35 mouse cellular contexts compared by ENCODE assay signal in the genomic region with DNA sequence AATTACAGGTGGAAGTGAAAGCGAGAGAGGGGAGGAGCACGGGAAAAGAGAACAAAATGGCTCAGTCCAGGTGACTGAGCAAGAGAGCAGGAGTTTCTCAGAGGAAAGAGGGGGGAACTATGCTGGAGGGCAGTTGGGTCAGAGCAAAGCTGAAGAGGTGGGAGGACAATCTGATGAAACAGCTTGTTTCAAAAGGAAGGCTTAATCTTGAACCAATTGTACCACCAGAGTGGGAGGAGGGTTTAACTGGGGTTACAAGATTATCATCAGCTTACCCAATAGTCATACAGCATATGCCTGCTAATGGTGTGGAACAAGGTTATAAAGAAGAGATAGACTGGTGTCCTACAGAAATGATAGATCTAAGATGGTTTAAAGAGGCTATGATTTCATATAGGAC.
"Had no signal": no experiment of that assay in that cellular context is flagged by ENCODE, and none has a peak within 500 bp of the region (broad histone marks: within the 10 kb centered on the region; RNA-seq: fewer than 3 reads in every experiment).

No protein-coding gene starts in this region.

- H3K27me3 ChIP-seq: heart, embryonic 12.5 days; heart, embryonic 13.5 days; heart, embryonic 15.5 days; hindbrain, embryonic 12.5 days; hindbrain, embryonic 13.5 days; hindbrain, embryonic 15.5 days; intestine, embryonic 15.5 days; kidney, embryonic 15.5 days had no signal

- H3K27ac ChIP-seq: heart, embryonic 13.5 days; heart, embryonic 15.5 days; hindbrain, embryonic 10.5 days; hindbrain, embryonic 12.5 days; hindbrain, embryonic 13.5 days; hindbrain, embryonic 14.5 days; hindbrain, embryonic 15.5 days; hindbrain, postnatal 0 days; intestine, embryonic 15.5 days; kidney, embryonic 15.5 days; kidney, postnatal 0 days; layer of hippocampus, adult 2 months; left cerebral cortex, adult 2 months had no signal

- H3K36me3 ChIP-seq: heart, embryonic 12.5 days; heart, embryonic 13.5 days; heart, embryonic 15.5 days; hindbrain, embryonic 10.5 days; hindbrain, embryonic 12.5 days; hindbrain, embryonic 13.5 days; hindbrain, embryonic 15.5 days; intestine, embryonic 15.5 days; kidney, embryonic 15.5 days had no signal

- H3K9me3 ChIP-seq: heart, embryonic 15.5 days; hindbrain, embryonic 15.5 days; intestine, embryonic 15.5 days; kidney, embryonic 15.5 days had no signal

- H3K4me2 ChIP-seq: heart, embryonic 11.5 days; heart, embryonic 12.5 days; heart, embryonic 13.5 days; heart, embryonic 15.5 days; hindbrain, embryonic 12.5 days; hindbrain, embryonic 13.5 days; hindbrain, embryonic 14.5 days; hindbrain, embryonic 15.5 days; intestine, embryonic 15.5 days; kidney, embryonic 15.5 days had no signal

- ATAC-seq: hindbrain, embryonic 16.5 days; hindbrain, postnatal 0 days; inflammation-experienced regulatory T-cells, adult 6 months; intestine, embryonic 15.5 days; intestine, embryonic 16.5 days; intestine, postnatal 0 days had no signal

- H3K4me1 ChIP-seq: heart, embryonic 12.5 days; heart, embryonic 13.5 days; heart, embryonic 15.5 days; hindbrain, embryonic 10.5 days; hindbrain, embryonic 12.5 days; hindbrain, embryonic 13.5 days; hindbrain, embryonic 15.5 days; intestine, embryonic 15.5 days; kidney, embryonic 15.5 days had no signal

- H3K9ac ChIP-seq: heart, embryonic 12.5 days; heart, embryonic 13.5 days; heart, embryonic 15.5 days; hindbrain, embryonic 12.5 days; hindbrain, embryonic 13.5 days; hindbrain, embryonic 14.5 days; hindbrain, embryonic 15.5 days; intestine, embryonic 15.5 days; kidney, embryonic 15.5 days had no signal

- DNase-seq: heart, postnatal 10 days; heart, postnatal 14 days; heart, postnatal 36 days; heart, postnatal 4 days; kidney, adult 11 months; kidney, adult 18-20 months; kidney, adult 2 months; kidney, adult 8-10 months; kidney, adult 9 months; kidney, postnatal 10 days; kidney, postnatal 14 days; kidney, postnatal 25 days; kidney, postnatal 36 days; kidney, postnatal 4 days; layer of hippocampus, adult 9-11 months; layer of hippocampus, postnatal 36 days had no signal

- H3K4me3 ChIP-seq: heart, embryonic 12.5 days; heart, embryonic 13.5 days; heart, embryonic 15.5 days; hindbrain, embryonic 10.5 days; hindbrain, embryonic 12.5 days; hindbrain, embryonic 13.5 days; hindbrain, embryonic 15.5 days; intestine, embryonic 15.5 days; kidney, embryonic 15.5 days; layer of hippocampus, adult 2 months; left cerebral cortex, adult 2 months had no signal
